Mouse (Mus musculus): Measurements from ENCODE around the gene Fam120a. TPM values are rescaled to one million over a fixed set of nuclear protein-coding genes. Genes with fewer than 3 reads are reported as not detected.

Fam120a gene
- polyA plus RNA-seq, 1 experiment from 2014 or later = 9.8 TPM

GRCm38 (mm10) chr13:48853947-48854346 is 113.9 kb downstream of the Fam120a start:
- 57% methylated on average over 3 of the region's 3 CpGs for WGBS

DNA sequence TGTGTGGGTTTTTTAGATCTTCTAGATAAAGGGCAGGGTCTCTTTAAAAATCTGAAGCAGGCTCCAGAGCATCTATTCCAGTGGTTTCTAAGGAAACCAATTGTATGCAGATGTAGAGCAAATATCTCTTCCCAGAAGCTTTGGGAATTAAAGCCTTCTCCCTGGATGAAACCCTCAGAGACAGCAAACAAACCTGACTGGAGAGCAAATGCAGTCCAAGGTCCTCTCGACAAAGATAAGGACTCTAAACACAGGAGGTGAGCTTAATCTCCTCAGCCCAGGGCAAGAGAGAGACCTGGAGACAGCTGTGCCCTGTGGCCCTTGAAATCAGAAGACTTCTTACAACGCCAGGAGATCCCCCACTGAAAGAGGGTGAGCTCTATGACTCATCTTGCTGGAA is 114.3 kb downstream of the Fam120a start:
- 15% methylated on average over 2 of the region's 2 CpGs for WGBS
- no peaks in the 10 kb centered on the region for H3K27me3 ChIP-seq (replicated peaks; ENCODE audit: control insufficient read depth, insufficient read depth, low read length)
- H3K4me2 ChIP-seq (ENCODE audit: low read length) = 0 out of 2 replicates have a peak overlapping the region, but pooled peaks have one; percentile 21
- H3K9ac ChIP-seq (ENCODE audit: low read depth, low read length) = no peak overlapping the region; the same call in 1 of the 2 replicates
- peaks cover 43% of the 10 kb centered on the region for H3K4me1 ChIP-seq (ENCODE audit: control insufficient read depth, insufficient read depth, low read depth, low read length)
- ATAC-seq = no peak
- H3K36me3 ChIP-seq (ENCODE audit: control insufficient read depth, insufficient read depth, low read length) = no peaks in the 10 kb centered on the region
- H3K9me3 ChIP-seq (ENCODE audit: control insufficient read depth, low read length) = no peaks in the 10 kb centered on the region
- H3K4me3 ChIP-seq (ENCODE audit: low read length) = no peak overlapping the region
- H3K27ac ChIP-seq (ENCODE audit: low read depth, low read length) = peak overlapping the region; percentile 56

More at GRCm38 (mm10) chr13:48853947-48854346, 113.9 kb downstream of the Fam120a start:
- Histone ChIP-seq H3K4me1 (ENCODE audit: control insufficient read depth, insufficient read depth, low read depth, low read length) (peaks cover 45% of the 10 kb centered on the region), H3K4me2 (ENCODE audit: low read length) (no peak overlapping the region), H3K36me3 (ENCODE audit: control insufficient read depth, insufficient read depth, low read length) (no peaks in the 10 kb centered on the region), H3K9me3 (ENCODE audit: control insufficient read depth, low read length) (no peaks in the 10 kb centered on the region), H3K4me3 (ENCODE audit: low read length) (no peak overlapping the region), H3K9ac (ENCODE audit: low read depth, low read length) (no peak overlapping the region), H3K27me3 (replicated peaks; ENCODE audit: control insufficient read depth, insufficient read depth, low read length) (no peaks in the 10 kb centered on the region), H3K27ac (ENCODE audit: low read depth, low read length) (no peak overlapping the region)
- ATAC-seq = no peak

DNA sequence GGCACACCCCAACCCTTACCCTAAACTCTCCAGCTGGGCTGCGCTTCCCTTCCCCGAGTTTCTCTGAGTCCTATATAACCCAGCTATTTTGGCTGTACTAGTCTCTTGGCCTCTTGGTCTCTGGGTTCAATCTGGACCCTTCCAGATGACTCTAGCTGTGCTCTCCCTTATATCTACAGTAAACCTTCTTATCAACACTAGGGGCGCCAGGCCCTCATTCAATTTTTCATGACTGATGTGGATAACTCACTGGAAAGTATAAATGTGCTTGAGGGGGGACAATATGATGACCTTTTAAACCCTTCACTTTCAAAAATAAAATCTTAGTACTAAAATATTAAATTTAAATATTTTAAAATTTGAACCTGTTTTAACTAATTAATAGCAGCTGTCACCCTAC is 115.0 kb downstream of the Fam120a start:
- WGBS = 77% methylated on average over 3 of the region's 3 CpGs
- H3K9ac ChIP-seq (ENCODE audit: low read depth, low read length) = no peak overlapping the region
- H3K4me2 ChIP-seq (ENCODE audit: low read length) = no peak overlapping the region
- H3K9me3 ChIP-seq (ENCODE audit: control insufficient read depth, low read length) = no peaks in the 10 kb centered on the region
- H3K27ac ChIP-seq (ENCODE audit: low read depth, low read length) = no peak overlapping the region
- H3K4me3 ChIP-seq (ENCODE audit: low read length) = no peak overlapping the region
- H3K27me3 ChIP-seq (replicated peaks; ENCODE audit: control insufficient read depth, insufficient read depth, low read length) = no peaks in the 10 kb centered on the region
- H3K4me1 ChIP-seq (ENCODE audit: control insufficient read depth, insufficient read depth, low read depth, low read length) = peaks cover 40% of the 10 kb centered on the region
- no peak for ATAC-seq
- no peaks in the 10 kb centered on the region for H3K36me3 ChIP-seq (ENCODE audit: control insufficient read depth, insufficient read depth, low read length)

DNA sequence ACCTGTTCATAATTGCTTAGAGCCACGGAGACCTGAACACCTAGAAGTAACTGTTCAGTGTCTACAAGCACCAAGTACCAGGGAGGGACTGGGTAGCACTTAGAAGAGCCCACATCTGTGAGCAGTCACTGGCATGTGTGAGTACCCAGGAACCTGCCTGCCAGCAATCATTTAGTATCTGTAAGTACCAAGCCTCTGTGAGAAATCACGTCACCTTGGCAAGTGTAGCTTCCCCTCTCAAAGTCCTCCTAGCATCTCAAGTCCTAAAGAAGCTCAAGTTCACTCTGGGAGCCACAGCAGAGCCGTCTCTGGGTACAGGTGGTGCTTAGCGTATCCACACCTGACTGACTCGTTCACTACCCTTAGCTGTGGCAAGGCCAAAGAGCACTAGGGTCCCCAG is 116.1 kb downstream of the Fam120a start:
- H3K36me3 ChIP-seq (ENCODE audit: control insufficient read depth, insufficient read depth, low read length) = no peaks in the 10 kb centered on the region
- WGBS = 90% methylated on average over 5 of the region's 5 CpGs
- no peak overlapping the region for H3K27ac ChIP-seq (ENCODE audit: low read depth, low read length)
- H3K9ac ChIP-seq (ENCODE audit: low read depth, low read length) = no peak overlapping the region
- no peaks in the 10 kb centered on the region for H3K9me3 ChIP-seq (ENCODE audit: control insufficient read depth, low read length)
- H3K4me3 ChIP-seq (ENCODE audit: low read length) = no peak overlapping the region
- no peak overlapping the region for H3K4me2 ChIP-seq (ENCODE audit: low read length)
- no peak for ATAC-seq
- peaks cover 29% of the 10 kb centered on the region for H3K4me1 ChIP-seq (ENCODE audit: control insufficient read depth, insufficient read depth, low read depth, low read length)
- no peaks in the 10 kb centered on the region for H3K27me3 ChIP-seq (replicated peaks; ENCODE audit: control insufficient read depth, insufficient read depth, low read length)

DNA sequence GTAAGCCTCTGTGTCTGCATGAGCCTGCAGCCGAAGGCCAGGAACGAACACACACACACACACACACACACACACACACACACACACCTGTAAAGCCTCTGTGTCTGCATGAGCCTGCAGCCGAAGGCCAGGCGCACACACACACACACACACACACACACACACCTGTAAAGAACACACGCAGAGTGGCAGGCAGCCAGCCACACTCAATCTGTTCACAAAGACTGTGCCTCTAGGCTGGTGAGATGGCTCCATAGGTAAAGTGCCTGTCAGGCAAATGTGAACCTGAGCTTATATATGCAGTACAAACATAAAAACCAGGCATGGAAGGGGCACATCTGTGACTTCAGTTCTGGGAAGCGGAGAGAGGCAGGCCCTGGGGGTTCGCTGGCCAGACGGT is 117.0 kb downstream of the Fam120a start:
- no peaks in the 10 kb centered on the region for H3K36me3 ChIP-seq (ENCODE audit: control insufficient read depth, insufficient read depth, low read length)
- H3K4me1 ChIP-seq (ENCODE audit: control insufficient read depth, insufficient read depth, low read depth, low read length) = peaks cover 27% of the 10 kb centered on the region
- H3K27me3 ChIP-seq (replicated peaks; ENCODE audit: control insufficient read depth, insufficient read depth, low read length) = no peaks in the 10 kb centered on the region
- no peak overlapping the region for H3K27ac ChIP-seq (ENCODE audit: low read depth, low read length)
- peak; percentile 34 for ATAC-seq
- no peaks in the 10 kb centered on the region for H3K9me3 ChIP-seq (ENCODE audit: control insufficient read depth, low read length)
- no peak overlapping the region for H3K9ac ChIP-seq (ENCODE audit: low read depth, low read length)
- no peak overlapping the region for H3K4me2 ChIP-seq (ENCODE audit: low read length)
- 66% methylated on average over 8 of the region's 8 CpGs for WGBS
- no peak overlapping the region for H3K4me3 ChIP-seq (ENCODE audit: low read length)

GRCm38 (mm10) chr13:48850326-48850725 is 117.5 kb downstream of the Fam120a start:
- Histone ChIP-seq H3K9me3 (ENCODE audit: control insufficient read depth, low read length) (no peaks in the 10 kb centered on the region), H3K4me3 (ENCODE audit: low read length) (no peak overlapping the region), H3K36me3 (ENCODE audit: control insufficient read depth, insufficient read depth, low read length) (no peaks in the 10 kb centered on the region), H3K4me2 (ENCODE audit: low read length) (no peak overlapping the region), H3K9ac (ENCODE audit: low read depth, low read length) (0 out of 2 replicates have a peak overlapping the region, but pooled peaks have one; percentile 23), H3K27ac (ENCODE audit: low read depth, low read length) (0 out of 2 replicates have a peak overlapping the region, but pooled peaks have one; percentile 29), H3K27me3 (replicated peaks; ENCODE audit: control insufficient read depth, insufficient read depth, low read length) (no peaks in the 10 kb centered on the region), H3K4me1 (ENCODE audit: control insufficient read depth, insufficient read depth, low read depth, low read length) (peaks cover 27% of the 10 kb centered on the region)
- ATAC-seq = peak; percentile 9; the same call in 1 of the 2 replicates
- WGBS = 59% methylated on average over 2 of the region's 2 CpGs

DNA sequence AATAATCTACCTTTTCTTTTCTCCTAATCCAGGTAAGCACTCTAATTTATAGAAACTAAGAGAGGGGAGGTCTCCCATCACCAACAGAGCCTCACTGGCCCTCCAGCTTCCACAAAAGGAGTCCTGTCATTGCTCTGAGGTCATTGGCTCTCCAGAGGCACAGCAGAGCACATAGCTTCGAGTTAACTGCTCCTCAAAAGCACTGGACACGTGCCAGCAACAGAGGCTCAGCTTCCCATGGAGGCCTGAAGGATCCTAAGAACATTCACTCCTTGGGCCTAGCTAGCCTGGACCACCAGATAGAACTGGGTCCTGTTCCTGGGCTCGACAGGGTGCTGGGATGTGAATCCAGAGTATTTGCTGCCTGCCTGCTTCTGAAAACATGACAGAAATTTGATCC is 118.7 kb downstream of the Fam120a start:
- Histone ChIP-seq H3K4me2 (ENCODE audit: low read length) (no peak overlapping the region), H3K4me1 (ENCODE audit: control insufficient read depth, insufficient read depth, low read depth, low read length) (peaks cover 25% of the 10 kb centered on the region), H3K27me3 (replicated peaks; ENCODE audit: control insufficient read depth, insufficient read depth, low read length) (no peaks in the 10 kb centered on the region), H3K27ac (ENCODE audit: low read depth, low read length) (no peak overlapping the region), H3K9ac (ENCODE audit: low read depth, low read length) (no peak overlapping the region), H3K4me3 (ENCODE audit: low read length) (no peak overlapping the region), H3K9me3 (ENCODE audit: control insufficient read depth, low read length) (no peaks in the 10 kb centered on the region), H3K36me3 (ENCODE audit: control insufficient read depth, insufficient read depth, low read length) (no peaks in the 10 kb centered on the region)
- no peak for ATAC-seq
- 31% methylated on average over 3 of the region's 3 CpGs for WGBS

DNA sequence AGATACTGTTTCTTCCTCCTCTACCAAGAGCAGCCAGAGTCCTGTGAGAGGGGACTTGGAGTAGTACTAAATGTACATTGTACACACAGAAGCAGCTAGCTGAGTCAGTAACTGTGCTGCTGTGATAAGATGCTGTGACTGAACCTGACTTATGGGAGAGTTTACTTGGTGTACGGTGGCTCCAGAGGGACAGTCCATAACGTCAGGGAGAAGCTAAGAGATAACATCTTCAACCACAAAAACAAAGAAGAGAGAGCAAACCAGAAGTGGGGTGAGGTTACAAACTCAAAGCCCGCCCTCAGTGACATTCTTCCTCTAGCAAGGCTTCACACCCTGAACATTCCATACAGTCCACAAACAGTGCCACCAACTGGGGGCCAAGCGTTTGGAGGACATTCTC is 122.5 kb downstream of the Fam120a start:
- no peak overlapping the region for H3K4me3 ChIP-seq (ENCODE audit: low read length)
- H3K4me2 ChIP-seq (ENCODE audit: low read length) = no peak overlapping the region
- H3K36me3 ChIP-seq (ENCODE audit: control insufficient read depth, insufficient read depth, low read length) = no peaks in the 10 kb centered on the region
- no peak for ATAC-seq
- H3K9ac ChIP-seq (ENCODE audit: low read depth, low read length) = no peak overlapping the region
- WGBS = 76% methylated on average over 4 of the region's 4 CpGs
- H3K27ac ChIP-seq (ENCODE audit: low read depth, low read length) = no peak overlapping the region
- no peaks in the 10 kb centered on the region for H3K9me3 ChIP-seq (ENCODE audit: control insufficient read depth, low read length)
- no peaks in the 10 kb centered on the region for H3K27me3 ChIP-seq (replicated peaks; ENCODE audit: control insufficient read depth, insufficient read depth, low read length)
- peaks cover 15% of the 10 kb centered on the region for H3K4me1 ChIP-seq (ENCODE audit: control insufficient read depth, insufficient read depth, low read depth, low read length)

- Histone ChIP-seq H3K4me1 (ENCODE audit: control insufficient read depth, insufficient read depth, low read depth, low read length) (peaks cover 3% of the 10 kb centered on the region), H3K9ac (ENCODE audit: low read depth, low read length) (no peak overlapping the region), H3K4me2 (ENCODE audit: low read length) (no peak overlapping the region), H3K9me3 (ENCODE audit: control insufficient read depth, low read length) (no peaks in the 10 kb centered on the region), H3K36me3 (ENCODE audit: control insufficient read depth, insufficient read depth, low read length) (no peaks in the 10 kb centered on the region), H3K4me3 (ENCODE audit: low read length) (no peak overlapping the region), H3K27me3 (replicated peaks; ENCODE audit: control insufficient read depth, insufficient read depth, low read length) (no peaks in the 10 kb centered on the region), H3K27ac (ENCODE audit: low read depth, low read length) (no peak overlapping the region)
- ATAC-seq = no peak
- WGBS = 93% methylated on average over 1 of the region's 1 CpGs
Measured at GRCm38 (mm10) chr13:48843530-48843929, 124.3 kb downstream of the Fam120a start.

All from hindbrain, embryonic 16.5 days (tissue).